Mouse (Mus musculus) large intestine, adult 2 months (tissue): ENCODE data around the gene Tspan14. TPM values are rescaled to one million over a fixed set of nuclear protein-coding genes. Genes with fewer than 3 reads are reported as not detected.

Experiments
- DNase-seq: peaks from one replicate; pipeline ENCODE4 v3.0.0-alpha.2; 2012; ENCODE audit warnings: low read depth, low spot score
- WGBS: fragments of 180-500 bp; shearing (Covaris S2); methylation state at CpG from one replicate; pipeline ENCODE4 v1.1.7; 2018; 5-methylcytosine and 5-hydroxymethylcytosine counted together
- polyA plus RNA-seq: library from polyadenylated mRNA; depleted of rRNA; stranded (reverse); fragments of >200 nt; gene quantifications from 2 replicates; pipeline ENCODE4 v1.2.3, GENCODE M21; 2012; rRNA removed

Tspan14 gene
- polyA plus RNA-seq, 1 experiment, result 49.4 TPM

DNA sequence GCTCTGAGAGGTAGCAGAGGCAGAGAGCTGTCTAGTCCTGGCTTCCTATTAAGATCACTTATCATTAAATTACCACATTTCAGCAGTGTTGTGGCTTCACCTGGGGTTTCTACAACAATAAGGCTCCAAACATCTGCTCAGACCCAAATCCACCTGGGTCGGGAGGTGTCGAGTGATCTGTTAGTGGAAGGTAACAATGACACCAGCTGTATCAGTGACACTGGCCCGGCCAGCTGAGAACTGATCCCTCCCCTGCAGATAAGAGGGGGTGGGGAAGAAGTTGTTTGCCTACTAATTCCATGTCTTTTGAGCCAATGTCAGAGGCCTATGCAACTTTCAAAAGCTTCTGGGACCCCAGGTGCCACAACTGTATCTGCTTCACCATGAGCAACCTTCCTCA is 73.4 kb downstream of the Tspan14 start, which contains the start of gene Sh2d4b:
Gene Sh2d4b, minus strand, starts transcription at position 71 of the 400 bp plus-strand sequence.
- DNase-seq, result no peak
- WGBS, result 76% methylated on average over 3 of the region's 3 CpGs

DNA sequence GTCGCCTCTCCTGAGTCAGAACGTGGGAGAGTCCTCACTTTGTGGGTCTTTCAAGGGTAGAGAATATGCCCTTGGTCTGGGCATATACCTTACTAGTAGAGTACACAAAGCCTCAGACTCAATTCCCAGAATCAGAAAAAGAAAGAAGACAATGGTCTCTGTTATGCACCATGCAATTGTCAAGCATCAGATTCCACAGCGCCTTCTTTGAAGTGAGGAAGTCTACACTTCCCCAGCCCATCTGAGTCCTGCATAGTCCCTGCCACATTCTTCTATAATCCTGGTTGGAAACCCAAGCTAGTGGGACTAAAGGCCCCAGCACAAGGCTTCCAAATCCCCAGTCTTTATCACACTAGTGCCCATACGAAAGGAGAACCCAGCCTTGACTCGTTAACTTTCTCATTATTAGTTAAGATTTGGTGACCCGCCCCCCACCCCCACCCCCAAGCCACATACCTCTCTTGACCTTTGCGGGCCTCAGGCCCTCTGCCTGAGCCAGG is 74.2 kb downstream of the Tspan14 start:
- 85% methylated on average over 7 of the region's 7 CpGs for WGBS
- DNase-seq, result no peak

DNA sequence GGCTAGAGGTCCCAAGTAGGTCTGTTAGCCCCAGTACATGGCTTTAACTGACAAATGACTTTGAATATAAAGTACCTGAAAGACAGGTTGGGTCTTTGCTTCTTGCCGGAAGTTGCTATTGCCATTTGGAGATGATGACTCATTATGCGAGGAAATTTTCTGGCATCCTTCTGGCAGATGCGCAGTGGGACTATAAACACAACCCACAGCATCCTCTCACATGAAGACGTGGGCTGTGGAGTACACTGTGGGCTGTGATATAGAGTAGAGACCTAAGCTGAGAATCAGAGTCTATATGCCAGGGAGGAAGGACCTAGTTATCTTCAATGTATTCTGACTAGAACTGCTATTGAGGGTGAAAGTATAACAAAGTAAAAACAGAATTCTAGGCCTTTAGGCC is 75.1 kb downstream of the Tspan14 start:
- DNase-seq, result no peak
- WGBS, result 84% methylated on average over 4 of the region's 4 CpGs

DNA sequence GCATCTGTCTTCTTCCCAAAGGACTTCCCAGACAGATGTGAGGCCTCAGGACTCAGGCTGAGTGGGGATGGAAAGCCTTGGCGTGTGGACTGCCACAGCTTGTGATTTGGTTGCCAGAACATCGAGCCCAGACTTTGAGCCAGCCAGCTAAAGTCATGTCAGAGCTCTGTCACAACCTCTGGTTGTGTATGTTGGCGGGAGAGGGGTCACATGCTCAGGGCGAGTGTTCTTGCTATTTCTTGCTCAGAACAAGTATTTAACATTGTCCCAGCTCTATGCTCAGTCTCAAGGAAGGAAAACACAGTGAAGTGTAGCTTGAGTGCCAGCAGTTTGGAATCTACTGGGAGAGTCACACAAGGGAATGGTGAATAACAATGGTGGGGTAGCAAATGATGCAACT is 76.9 kb downstream of the Tspan14 start:
- WGBS, result 74% methylated on average over 4 of the region's 4 CpGs
- no peak for DNase-seq

DNA sequence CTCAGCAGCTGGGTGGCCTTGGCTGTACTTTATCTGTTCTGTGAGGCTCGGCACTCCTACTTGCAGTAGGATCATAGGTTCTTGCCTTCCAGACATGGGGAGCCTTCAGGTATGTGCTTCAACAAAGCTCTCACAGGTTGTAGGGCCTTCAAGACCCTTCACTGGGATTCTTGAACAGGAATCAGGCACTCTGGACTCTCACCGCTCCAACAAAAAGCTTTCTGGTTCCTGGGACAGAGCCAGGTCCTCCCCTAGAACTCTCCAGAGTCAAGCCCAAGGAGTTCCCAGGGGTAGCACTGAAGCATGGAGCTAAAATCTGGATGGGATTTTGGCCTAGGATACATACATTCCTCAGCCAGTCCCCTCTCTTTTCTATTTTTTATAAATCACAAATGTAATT is 77.4 kb downstream of the Tspan14 start:
- DNase-seq, result no peak
- WGBS, result 82% methylated on average over 2 of the region's 2 CpGs

DNA sequence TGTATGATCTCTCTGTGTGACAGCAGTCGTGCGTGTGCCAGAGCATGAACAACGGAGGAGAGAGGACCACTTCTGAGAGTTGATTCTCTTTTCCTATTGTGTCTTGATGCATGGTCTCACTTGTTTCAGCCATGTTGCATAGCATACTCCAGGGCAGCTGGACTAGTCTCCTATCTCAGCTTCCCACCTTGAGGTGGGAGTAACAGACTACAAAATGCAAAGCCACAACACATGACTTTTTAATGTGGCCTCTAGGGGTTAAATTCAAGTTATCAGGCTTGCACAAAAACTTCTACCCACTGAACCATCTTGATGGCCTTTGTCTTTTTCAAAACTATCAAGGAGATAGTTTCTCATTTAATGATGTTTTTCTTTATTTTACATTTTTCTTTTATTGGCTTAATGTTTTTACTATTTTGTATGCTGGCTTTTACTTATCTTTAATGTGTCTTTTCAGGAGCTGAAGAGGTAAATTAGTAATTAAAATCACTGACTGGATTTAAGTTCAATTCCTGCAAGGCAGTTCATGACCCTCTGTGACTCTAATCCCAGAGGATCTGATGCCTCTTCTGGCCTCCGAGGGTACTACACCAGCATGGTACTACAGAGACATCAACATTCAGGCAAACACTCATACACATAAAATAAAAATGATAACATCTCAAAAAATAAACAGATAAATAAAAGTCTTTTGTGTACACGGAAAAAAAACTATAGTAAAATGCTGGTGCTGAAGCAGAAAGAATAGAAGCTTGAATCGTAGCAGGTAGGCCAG is 80.0 kb downstream of the Tspan14 start:
- DNase-seq, result no peak
- 81% methylated on average over 6 of the region's 6 CpGs for WGBS

DNA sequence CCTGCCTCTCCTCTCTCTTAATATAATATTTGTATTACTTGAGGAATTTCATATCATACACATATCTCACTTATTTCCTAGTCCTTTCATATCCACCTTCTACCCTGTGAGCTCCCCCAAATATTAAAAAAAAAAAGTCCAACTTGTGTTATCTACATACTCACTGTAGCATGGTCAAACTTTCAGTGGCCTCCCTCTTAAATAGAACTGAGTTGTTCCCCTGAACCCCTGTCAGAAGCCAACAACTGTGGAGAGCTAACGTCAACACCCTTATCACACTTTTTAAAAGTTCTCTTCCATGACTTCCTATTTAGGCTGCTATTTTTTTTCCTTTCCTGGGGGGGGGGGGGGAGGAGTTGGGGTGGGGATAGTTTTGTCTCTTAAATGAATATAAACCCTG is 80.9 kb downstream of the Tspan14 start:
- DNase-seq, result no peak
- 38% methylated on average over 1 of the region's 1 CpGs for WGBS

DNA sequence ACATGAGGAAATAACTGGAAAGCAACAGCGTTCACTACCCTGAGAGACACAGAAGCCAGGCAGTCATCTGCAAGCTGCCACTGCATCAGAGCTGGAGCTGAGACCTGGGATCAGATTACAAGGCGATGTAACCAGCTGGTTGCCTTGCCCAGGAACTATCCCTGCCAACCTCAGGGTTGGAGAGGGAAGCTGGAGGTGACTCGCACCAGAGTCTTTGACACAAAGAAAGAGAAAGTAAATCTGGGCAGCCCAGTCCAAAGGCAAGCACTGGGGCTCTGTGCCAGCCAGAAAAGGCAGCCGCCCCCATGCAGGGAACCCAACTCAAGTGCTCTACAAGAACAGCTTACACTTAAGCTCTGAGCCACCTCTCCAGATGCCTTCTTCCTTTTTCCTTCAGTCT is 81.4 kb downstream of the Tspan14 start:
- no peak for DNase-seq
- 21% methylated on average over 4 of the region's 4 CpGs for WGBS

DNA sequence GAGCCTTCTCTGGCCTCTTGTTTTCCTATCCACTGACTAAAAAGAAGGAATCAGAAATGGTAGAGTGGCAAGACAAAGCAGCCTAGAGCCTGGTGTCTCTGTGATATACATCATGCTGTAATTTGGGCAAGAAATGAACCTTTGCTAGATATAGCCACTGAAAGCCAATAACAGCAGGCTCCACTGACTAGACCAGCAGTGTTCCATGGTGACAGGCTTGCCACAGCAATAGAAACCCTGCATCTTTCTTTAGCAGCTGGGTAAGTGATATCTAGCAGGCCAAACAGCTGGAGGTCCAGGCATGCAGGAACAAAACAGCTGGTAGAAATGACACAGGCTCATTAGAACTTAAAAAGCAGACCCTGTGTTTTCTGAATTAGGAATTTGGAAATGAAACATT is 92.0 kb downstream of the Tspan14 start:
- no peak for DNase-seq

DNA sequence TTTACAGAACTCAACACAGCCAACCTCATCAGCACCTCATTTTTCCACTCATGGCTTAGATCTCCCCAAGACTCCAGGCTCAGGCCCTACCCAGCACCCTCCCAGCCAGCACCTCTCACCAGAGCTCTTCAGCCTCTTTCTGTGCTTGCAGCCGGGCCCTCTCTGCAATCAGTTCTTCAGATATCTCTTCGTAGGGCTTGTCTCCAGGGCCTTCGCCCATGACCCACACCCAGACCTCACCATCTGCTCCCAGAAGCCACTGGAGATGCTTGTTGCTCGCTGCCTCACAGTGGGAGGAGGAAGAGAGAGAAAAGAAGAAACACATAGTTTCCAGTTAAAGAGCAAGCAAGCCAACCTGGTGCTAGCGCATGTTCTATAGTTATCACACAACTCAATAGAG is 92.6 kb downstream of the Tspan14 start:
- no peak for DNase-seq
- 86% methylated on average over 5 of the region's 5 CpGs for WGBS

DNA sequence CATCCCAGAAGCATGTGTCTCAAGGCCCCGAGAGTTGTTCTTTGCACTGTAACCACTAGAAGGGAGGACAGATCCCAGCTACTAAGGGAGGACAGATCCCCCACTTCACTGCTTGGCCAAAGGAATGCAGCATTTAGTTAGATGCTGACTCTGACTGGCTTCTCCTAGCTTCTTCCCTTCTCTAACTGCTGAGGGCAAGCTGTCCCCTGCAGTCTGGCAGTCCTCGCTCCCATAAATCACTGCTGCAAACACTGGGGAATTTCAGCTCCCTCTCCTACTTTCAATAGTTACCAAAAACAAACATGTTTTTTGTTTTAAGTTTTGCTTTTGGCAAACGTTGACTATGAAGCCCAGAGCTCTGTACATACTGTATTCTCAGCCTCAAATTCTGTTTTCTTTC is 96.0 kb downstream of the Tspan14 start:
- 58% methylated on average over 3 of the region's 3 CpGs for WGBS
- no peak for DNase-seq

DNA sequence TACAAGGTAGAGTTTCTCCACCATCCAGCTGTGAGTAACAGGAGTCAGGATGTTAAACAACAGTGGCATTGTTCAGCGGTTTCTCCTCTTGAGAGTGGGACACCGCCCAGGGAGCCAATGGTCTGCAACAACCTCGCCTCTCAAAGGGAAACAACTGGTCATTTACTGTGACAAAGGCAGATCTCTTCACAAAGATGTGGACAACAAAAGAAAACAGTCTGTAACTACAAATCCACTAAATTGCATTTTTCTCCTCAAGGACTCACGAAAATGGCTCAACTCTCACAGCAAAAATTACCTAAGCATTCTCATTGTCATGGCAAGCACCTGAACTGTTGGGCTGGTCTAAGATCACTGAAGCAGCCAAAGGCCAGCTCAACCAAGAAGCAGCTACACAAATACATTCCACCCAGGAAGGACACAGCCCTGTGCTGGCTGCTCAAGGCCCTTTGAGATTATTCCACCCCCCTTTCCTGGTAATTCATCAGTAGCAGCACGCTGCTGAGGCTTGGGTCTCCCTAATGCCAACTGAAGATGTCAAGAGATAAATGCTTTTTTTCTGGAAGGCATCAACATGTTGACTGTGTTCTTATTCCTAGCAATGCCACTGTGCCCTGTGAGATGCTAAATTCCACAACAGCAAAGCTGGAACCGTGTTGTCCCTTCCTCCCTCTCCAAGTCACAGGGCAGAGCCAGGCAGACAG is 101.6 kb downstream of the Tspan14 start:
- no peak for DNase-seq
- WGBS, result 63% methylated on average over 6 of the region's 6 CpGs

DNA sequence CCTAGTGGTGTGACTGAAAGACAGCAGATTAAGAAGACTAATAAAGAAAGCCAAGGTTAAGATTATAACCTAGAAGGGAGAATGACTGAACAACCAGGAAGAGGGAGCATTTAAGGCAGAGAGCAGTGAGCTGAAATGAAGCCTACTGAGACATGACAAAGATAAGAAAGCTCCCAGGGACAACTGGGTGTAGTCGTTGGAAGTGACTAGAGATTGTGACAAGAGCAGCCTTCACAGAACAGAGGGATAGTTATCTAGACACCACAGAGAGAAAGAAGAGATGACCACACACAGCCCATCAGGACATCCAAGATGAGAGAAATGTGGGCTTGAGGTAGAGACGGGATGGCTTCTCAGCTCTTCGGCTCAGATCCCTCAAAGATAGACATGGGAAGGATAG is 102.9 kb downstream of the Tspan14 start:
- no peak for DNase-seq
- 80% methylated on average over 3 of the region's 3 CpGs for WGBS

DNA sequence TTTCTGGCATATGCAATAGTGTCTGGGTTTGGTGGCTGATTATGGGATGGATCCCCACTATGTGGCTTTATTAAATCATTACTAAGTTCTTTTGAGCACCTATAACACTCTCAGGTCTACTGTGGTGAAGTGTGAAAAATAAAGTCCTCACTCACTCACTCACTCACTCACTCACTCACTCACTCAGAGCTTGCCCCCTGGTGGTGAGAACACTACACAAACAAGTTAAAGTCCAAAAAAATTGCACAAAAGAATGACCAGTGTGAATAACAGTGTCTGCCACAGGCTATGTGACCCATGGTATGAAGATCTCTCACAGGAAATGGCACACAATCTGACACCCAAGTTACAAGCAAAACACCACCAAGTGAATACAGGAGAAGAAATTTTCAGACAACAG is 103.6 kb downstream of the Tspan14 start:
- no peak for DNase-seq

Other genes starting within 250 kb of the Tspan14 start
- gene Sh2d4b, start 73.5 kb downstream of the Tspan14 start, polyA plus RNA-seq, result 0.10 and 0.16 TPM in 2 replicates
- gene Fam213a, start 47.0 kb upstream of the Tspan14 start, polyA plus RNA-seq, result 5.6 and 20.5 TPM in 2 replicates
- gene Dydc2, start 102.4 kb upstream of the Tspan14 start, polyA plus RNA-seq, result not detected in 2 replicates
- gene Dydc1, start 106.1 kb upstream of the Tspan14 start, polyA plus RNA-seq, result not detected in 2 replicates
- not detected in 2 replicates for gene Mat1a, start 138.2 kb upstream of the Tspan14 start, polyA plus RNA-seq
- gene Sftpa1, start 165.0 kb upstream of the Tspan14 start, polyA plus RNA-seq, result not detected in 2 replicates
- not detected in 2 replicates for gene Mbl1, start 184.7 kb upstream of the Tspan14 start, polyA plus RNA-seq
- gene Sftpd, start 218.3 kb upstream of the Tspan14 start, polyA plus RNA-seq, result not detected in 2 replicates